Mouse (Mus musculus): ENCODE data around the gene Hsd3b7. TPM values are rescaled to one million over a fixed set of nuclear protein-coding genes. Genes with fewer than 3 reads are reported as not detected.
"Not testable (repeated sequence)": the region's sequence is repeated elsewhere in the genome, so short reads cannot be mapped to it uniquely, and the experiment has no call there.

Gene Hsd3b7
- total RNA-seq, 2 experiments from 2014 or later: 8.3 to 8.6 TPM

DNA sequence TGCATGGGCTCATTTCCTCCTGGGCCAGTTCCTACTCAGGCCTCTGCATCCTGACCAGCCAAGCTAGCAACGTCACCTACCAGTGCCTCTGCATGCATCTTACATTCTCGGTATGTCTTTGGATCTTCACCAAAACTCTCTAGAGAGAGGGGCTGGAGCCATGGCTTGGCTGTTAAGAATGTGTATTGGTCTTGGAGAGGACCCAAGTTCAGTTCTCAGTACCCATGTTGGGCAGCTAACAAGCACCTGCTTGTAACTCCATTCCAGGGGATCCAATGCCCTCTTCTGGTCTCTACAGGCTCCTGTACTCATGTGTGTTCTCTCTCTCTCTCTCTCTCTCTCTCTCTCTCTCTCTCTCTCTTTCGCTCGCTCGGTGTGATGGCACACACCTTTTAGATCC, 17.4 kb downstream of the Hsd3b7 start:
- no peak for DNase-seq

DNA sequence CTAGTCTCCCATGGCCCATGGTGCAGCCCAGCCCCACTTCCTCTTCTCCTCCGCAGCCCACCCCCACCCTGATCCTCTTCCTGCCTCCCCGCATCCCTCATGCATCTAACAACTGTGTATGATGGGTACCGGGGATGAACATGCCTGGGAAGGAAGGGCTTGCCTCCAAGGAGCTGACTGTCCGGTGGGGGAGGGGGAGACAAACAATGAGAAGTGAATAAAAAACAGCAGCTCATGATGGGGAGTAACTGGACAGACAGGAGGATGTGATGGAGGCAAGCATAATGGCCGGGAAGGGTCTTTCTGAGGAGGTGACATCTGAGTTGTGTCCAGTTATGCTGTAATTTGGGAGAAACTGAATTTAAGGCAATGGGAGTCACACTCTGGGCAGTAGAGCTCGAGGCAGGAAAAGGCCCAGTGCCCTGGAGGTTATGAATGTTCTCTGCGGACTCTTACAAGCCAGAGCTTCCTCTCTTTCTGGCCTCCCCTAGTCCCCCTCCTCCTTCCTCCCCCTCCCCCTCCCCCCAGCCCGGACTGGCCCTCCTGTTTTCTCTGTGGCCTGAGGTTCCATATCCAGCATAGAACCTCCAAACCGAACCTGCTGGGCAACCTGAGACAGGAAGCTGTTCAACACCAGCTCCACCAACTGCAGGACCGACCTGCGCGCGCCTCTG, 20.6 kb downstream of the Hsd3b7 start:
- no peak for DNase-seq

DNA sequence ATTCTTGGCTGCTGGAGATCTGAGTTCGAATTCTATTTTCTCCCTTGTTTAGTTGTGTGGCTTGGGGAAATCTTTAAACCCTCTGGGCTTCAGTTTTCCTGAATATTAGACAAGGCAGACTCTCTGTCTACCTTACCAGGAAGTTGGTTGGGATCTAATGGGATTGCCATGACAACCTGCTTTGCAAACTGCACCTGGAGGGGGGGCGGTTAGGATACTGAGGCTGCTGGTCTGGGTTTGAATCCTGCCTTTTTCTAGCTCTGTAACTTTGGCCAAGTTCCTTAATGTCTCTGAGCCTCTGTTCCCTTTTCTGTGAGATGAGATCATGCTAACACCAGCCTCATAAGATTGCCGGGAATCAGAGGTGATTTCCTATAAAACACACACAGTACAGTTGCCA, 22.1 kb downstream of the Hsd3b7 start:
- no peak for DNase-seq

DNA sequence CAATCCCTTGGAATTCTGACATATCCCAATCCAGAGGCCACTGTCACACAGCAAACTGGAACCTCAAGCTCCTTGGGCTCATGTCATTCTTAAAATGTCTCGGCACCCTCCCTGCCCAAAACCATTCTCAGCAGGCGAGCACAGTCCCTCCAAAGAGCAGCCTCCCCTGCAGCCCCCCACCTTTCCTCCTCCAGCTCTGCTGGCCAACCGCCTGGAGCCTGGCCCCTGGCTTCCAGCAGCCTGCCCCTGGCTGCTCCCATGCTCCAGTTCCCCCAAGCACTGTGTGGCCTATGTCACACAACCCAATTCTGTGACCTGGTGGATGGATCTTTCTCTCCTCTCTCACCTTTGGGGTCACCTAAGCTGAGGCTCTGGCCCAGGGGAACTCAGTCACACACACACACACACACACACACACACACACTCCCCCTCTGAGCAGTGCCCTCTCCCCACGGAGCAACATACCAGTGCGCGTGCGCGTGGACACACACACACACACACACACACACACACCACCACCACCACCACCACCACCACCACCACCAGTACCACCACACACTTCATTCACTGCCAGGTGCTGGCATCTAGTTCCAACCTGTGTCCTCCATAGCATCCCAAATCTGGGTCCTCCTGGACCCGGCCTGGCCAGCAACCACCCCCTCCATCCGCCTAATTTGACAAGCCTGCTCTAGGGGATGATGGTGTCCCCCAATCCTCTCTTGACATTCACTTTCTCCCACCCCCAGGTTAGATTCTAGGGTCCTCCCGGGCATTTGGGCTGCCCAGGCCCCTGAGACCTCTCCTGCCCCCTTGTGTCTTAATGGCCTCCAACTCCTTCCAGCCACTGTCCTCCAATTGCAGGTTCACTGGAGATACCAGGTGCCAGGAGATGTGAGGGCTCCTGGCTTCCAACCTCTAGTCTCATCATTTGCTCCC, 23.1 kb downstream of the Hsd3b7 start:
- DNase-seq: no peak

DNA sequence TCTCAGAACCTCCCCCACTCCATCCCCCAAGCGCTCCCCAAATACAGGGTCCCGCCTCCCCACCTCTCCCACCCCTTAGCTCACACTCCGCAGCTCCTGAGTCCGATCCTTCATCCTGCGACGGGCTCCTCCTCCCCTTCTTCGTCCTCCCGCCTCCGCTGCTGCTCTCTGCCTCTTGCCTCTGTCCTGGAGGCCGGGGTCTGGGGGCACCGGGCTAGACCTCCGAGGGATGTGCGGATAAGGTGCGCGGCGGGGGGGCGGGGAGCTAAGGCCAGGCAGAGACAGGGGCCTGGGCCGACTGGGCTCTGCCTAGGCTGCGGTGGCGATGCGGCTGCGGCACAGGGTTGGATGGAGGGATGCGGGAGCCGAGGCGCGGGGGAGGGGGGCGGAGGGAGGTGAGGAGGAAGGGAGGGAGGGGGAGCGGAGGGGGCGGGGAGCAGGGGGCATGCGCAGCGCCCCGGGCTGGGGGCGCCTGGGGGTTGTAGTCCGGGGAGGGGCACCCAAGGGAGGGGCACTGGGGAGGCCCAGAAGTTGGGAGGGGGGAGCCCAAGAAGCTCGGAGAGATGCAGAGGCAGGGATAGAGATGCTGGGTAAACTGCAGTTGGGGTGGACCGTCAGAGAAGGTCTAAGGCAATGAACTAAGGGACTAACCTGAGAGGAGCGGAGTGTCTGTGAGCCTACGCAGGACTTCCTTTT, 23.9 kb downstream of the Hsd3b7 start, which contains the start of the genes Stx4a and Stx1b:
Gene Stx4a (plus strand): TSS at position 119 of the 696 bp plus-strand sequence.
Gene Stx1b (minus strand): TSS at position 374 of the 696 bp plus-strand sequence.
- DNase-seq: peak; percentile 59 to 62

DNA sequence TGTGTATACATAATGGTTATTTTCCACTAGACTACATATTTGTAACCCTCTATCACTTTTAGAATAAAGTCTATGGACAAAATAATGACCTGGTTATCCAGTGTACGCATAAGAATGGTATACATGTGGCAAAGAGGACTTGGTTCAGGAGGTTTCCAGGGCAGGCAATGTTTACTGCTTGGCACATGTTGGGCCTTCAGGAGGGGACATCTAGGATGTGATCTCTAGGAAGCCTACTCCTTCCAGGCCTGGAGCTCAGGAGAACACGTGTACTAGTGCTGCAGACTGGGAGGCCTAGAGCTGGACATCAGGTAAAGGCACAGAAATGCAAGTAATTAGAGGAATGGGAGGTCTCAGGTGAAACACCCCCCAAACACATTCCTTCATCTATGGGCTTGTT, 35.1 kb downstream of the Hsd3b7 start:
- DNase-seq: no peak

DNA sequence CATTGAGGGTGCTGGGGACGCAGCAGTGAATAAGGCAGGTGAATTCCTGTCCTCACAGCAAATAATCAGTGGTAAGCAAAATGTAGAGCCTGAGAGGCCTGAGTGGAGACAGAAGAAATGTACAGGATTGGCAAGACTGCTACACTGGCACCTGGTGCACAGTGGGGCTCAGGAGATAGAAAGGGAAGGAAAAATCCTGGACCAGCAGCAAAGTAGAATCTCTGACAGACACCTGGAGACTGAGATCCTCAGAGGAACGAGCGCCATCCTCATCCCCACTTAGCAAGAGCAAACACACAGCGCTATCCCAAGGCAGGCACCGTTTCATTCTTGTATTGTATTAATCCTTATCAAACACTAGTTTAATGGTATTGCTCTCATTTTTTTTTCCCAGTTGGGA, 37.1 kb downstream of the Hsd3b7 start:
- no peak for DNase-seq

DNA sequence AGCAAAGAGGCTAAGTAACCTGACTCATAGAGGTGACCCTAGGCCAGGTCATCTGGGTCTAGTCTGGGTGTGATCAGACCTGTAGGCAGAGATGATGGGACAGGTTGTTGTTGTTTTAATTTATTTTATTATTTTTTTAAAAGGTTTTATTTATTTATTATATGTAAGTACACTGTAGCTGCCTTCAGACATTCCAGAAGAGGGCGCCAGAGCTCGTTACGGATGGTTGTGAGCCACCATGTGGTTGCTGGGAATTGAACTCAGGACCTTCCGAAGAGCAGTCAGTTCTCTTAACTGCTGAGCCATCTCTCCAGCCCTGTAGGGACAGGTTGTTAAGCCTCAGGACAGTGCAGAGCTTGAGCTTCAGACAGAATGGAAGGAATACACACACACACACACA, 37.5 kb downstream of the Hsd3b7 start:
- DNase-seq: not testable (repeated sequence)

DNA sequence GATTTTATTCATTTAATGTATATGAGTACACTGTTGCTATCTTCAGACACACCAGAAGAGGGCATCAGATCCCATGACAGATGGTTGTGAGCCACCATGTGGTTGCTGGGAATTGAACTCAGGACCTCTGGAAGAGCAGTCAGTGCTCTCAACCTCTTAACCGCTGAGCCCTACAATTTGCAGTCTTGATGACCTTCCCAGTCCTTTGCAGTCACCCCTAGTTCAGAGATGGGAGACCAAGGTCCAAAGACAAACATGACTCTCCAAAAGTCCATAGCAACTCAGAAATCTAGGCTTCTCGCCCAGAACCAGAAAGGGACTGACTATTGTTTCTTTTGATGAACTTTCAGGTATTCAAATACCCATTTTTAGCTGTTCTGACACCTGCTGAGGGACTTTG, 39.6 kb downstream of the Hsd3b7 start:
- not testable (repeated sequence) for DNase-seq

DNA sequence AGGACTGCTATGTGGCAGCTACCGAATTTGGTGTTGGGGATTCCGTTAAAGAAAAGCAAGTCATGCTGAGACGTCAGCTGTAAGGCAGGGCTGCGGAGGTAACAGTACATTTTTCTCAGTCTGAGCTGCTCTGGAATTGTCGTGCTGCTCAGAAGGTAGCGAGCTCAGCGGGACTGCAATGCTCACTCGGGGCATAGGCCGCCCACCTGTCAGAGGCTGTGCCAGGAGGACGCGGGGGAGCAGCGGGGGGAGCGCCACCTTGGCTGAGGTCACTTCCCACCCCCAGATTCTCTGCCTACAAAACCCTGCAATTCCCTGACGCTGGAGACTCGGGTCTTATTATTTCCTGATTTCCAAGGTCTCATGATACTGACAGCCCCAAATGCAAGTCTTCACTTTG, 40.5 kb downstream of the Hsd3b7 start:
- no peak for DNase-seq

DNA sequence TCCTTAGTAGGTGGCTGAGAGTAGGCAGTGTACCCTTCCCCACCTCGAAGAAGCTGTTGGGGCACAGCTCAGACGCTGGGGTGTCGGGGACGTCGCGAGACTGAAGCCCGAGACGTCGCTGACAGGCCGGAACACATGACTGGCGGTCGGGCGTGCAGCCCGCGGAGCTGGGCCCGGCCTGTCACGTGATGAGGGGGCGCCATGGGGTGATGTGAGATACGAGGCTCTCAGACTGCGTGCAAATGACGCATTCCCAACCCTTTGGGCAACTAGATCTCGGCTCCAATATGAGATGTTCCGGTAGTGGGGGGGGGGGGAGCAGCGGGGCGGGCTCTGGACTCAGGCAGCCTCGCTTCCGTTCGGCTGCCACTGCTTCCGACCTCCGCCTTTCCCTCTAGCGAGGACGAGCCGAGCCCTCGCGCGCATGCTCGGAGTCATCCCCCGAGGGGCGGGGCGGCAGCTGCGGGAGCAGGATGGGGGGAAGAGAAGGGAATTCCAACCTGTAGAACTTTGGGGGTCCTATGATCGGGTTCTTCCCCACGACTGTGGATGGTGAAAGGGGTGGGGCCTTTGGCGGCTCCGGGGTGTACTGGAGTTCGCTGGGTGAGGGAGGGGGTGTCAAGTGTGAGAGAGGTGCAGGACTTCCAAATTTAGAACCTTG, 41.1 kb downstream of the Hsd3b7 start:
- DNase-seq: peak; percentile 94

DNA sequence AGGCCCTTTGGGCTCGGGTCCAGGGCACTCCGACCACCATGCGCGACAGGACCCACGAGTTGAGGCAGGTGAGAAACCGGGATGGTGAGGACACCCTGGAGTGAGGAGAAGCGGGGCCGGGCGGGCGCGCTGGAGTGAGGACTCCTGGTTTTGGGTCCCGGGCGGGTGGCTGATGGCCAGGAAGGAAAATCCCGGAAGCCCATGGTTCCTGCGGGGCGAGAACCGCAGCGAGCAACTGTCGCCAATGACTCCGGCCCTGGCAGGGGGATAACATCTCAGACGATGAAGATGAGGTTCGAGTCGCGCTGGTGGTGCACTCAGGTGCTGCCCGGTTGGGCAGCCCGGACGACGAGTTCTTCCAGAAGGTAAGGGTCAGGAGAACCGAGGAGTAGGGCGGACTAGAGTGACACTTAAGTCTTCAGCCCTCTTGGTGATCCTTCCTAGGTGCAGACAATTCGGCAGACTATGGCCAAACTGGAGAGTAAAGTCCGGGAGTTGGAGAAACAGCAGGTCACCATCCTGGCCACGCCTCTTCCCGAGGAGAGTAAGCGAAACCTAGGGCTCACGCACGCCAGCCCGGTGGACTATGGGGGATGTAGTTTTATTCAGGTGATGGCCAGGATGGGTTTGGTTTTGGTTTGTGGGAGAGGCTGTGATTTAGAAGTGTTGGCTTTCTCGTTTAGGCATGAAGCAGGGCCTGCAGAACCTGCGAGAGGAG, 41.8 kb downstream of the Hsd3b7 start:
- peak; percentile 70 to 71 for DNase-seq

DNA sequence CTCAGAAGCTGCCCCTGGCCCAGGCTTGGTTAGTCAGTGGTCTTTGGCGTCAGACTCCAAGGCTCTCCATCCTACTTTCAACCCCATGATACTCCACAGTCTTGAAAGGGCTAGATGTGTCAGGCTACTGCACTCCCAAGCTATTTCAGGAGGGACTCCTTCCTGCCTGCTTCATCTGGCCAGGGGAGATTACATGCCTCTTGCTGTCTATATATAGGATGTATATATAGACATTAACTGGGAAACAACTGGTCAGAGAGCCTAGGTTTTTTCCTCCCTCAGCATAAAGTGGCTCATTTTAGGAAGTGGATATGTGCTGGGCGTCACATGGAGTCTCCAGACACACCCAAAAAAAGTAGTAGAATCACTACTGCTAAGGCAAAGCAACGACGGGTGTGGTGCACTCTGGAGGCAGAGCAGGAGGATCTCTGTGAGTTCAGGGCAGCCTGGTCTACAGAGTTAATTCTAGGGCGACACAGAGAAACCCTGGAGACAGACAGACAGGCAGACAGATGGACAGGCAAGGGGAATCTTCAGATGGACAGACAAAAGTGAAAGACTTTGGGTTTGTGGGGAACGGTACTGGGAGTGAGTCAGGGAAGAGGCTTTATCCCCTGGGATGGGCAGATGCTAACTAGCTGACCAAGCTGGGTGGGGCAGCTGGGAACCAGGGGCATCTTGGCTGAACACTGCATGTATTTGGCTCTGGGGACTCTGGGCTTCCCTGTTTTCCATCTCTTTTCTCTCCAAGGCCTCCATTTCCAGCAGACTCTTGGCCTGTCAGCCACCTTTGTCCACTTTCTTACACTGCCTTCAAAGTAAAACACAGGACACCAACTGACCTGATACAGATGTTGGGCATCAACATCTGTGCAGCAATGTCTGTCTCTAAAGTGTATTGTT, 49.8 kb downstream of the Hsd3b7 start:
- DNase-seq: no peak

DNA sequence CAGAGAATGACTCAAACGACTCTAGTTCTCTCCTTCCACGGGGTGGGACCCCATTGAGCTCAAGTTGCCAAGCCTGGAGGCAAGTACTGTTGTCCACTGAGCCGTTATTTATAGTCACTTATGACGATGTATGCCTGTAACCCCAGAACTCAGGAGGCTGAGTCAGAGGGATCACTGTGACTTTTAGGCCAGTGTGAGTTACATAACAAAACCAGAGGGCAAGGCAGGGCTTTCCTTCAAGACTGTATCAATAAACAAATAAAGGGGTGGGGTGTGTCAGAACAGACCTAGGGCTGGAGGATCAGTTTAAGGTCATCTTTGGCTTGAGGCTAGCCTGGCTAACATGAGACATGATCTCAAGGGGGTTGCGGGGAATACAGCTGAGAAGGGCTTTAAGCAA, 50.5 kb downstream of the Hsd3b7 start:
- no peak for DNase-seq

Other genes starting within 250 kb of the Hsd3b7 start
- 1 to 10 TPM in 1 of 2 experiments, under 1 TPM in 1; 0.38 to 1.2 TPM for gene Tmem265, start 239.2 kb upstream of the Hsd3b7 start, total RNA-seq (2021)
- gene Phkg2, start 227.3 kb upstream of the Hsd3b7 start, total RNA-seq (2021): 10 to 100 TPM; 86.3 to 95.5 TPM
- 1 to 10 TPM; 8.4 to 8.6 TPM for gene Ccdc189, start 212.0 kb upstream of the Hsd3b7 start, total RNA-seq (2021)
- gene Rnf40, start 211.8 kb upstream of the Hsd3b7 start, total RNA-seq (2021): 10 to 100 TPM; 64.2 to 66.7 TPM
- 10 to 100 TPM; 23.9 to 24.2 TPM for gene Zfp629, start 184.8 kb upstream of the Hsd3b7 start, total RNA-seq (2021)
- gene Bcl7c, start 91.7 kb upstream of the Hsd3b7 start, total RNA-seq (2021): 10 to 100 TPM; 23.1 to 25.8 TPM
- 1 to 10 TPM; 2.1 to 2.4 TPM for gene Ctf1, start 87.9 kb upstream of the Hsd3b7 start, total RNA-seq (2021)
- gene Ctf2, start 68.4 kb upstream of the Hsd3b7 start, total RNA-seq (2021): not detected
- 10 to 100 TPM; 63.5 to 65.2 TPM for gene Fbxl19, start 56.1 kb upstream of the Hsd3b7 start, total RNA-seq (2021)
- gene Orai3, start 30.8 kb upstream of the Hsd3b7 start, total RNA-seq (2021): 10 to 100 TPM; 31.1 to 32.6 TPM
- gene Setd1a, start 23.9 kb upstream of the Hsd3b7 start, total RNA-seq (2021): 10 to 100 TPM; 46.2 to 46.9 TPM
- gene Gm49388, start 15.0 kb upstream of the Hsd3b7 start, total RNA-seq (2021): 1 to 10 TPM; 2.4 to 2.9 TPM
- gene Stx4a, start 23.7 kb downstream of the Hsd3b7 start, total RNA-seq (2021): 10 to 100 TPM; 64.3 to 64.7 TPM
- 100 to 1,000 TPM; 342 to 346 TPM for gene Stx1b, start 23.9 kb downstream of the Hsd3b7 start, total RNA-seq (2021)
- gene Zfp646, start 75.6 kb downstream of the Hsd3b7 start, total RNA-seq (2021): 10 to 100 TPM; 33.2 to 36.3 TPM
- gene Zfp668, start 76.2 kb downstream of the Hsd3b7 start, total RNA-seq (2021): 10 to 100 TPM; 24.5 to 25.5 TPM
- gene Prss53, start 90.4 kb downstream of the Hsd3b7 start, total RNA-seq (2021): 1 to 10 TPM; 3.7 to 4.0 TPM
- not detected for gene Gm21974, start 94.8 kb downstream of the Hsd3b7 start, total RNA-seq (2021)
- gene Vkorc1, start 95.0 kb downstream of the Hsd3b7 start, total RNA-seq (2021): 10 to 100 TPM; 24.0 to 25.0 TPM
- 10 to 100 TPM; 35.7 to 41.6 TPM for gene Bckdk, start 103.5 kb downstream of the Hsd3b7 start, total RNA-seq (2021)
- gene Kat8, start 111.9 kb downstream of the Hsd3b7 start, total RNA-seq (2021): 10 to 100 TPM; 33.8 to 36.2 TPM
- gene Prss8, start 129.5 kb downstream of the Hsd3b7 start, total RNA-seq (2021): under 1 TPM; 0.68 to 0.80 TPM
- gene Prss36, start 146.1 kb downstream of the Hsd3b7 start, total RNA-seq (2021): 10 to 100 TPM; 11.0 to 11.6 TPM
- 100 to 1,000 TPM; 301 to 325 TPM for gene Fus, start 166.9 kb downstream of the Hsd3b7 start, total RNA-seq (2021)
- 1 to 10 TPM; 1.9 to 2.4 TPM for gene Pycard, start 193.3 kb downstream of the Hsd3b7 start, total RNA-seq (2021)
- under 1 TPM; 0.42 to 0.56 TPM for gene Trim72, start 203.3 kb downstream of the Hsd3b7 start, total RNA-seq (2021)